Mouse (Mus musculus) right cerebral cortex, adult 18-20 months (tissue): ENCODE data around the gene Tnfsf11.

Experiments
- DNase-seq: peaks from one replicate; pipeline ENCODE4 v3.0.0; 2022; ENCODE audit warnings: mixed read lengths

Gene Tnfsf11

GRCm38 (mm10) chr14:78287906-78288800 is 19.7 kb downstream of the Tnfsf11 start:
- peak; percentile 41 for DNase-seq

GRCm38 (mm10) chr14:78286011-78286548 is 21.8 kb downstream of the Tnfsf11 start:
- no peak for DNase-seq

- DNase-seq: peak; percentile 45
These were observed 25.4 kb downstream of the Tnfsf11 start for GRCm38 (mm10) chr14:78282490-78282889.

- DNase-seq: peak; percentile 50
These were observed 31.4 kb downstream of the Tnfsf11 start for GRCm38 (mm10) chr14:78276395-78276930.

- no peak for DNase-seq
These were observed 33.0 kb downstream of the Tnfsf11 start for GRCm38 (mm10) chr14:78274851-78275250.

- DNase-seq: peak; percentile 83
These were observed 33.7 kb downstream of the Tnfsf11 start for GRCm38 (mm10) chr14:78274146-78274545.

GRCm38 (mm10) chr14:78273571-78273970 is 34.3 kb downstream of the Tnfsf11 start:
- DNase-seq: peak; percentile 37

GRCm38 (mm10) chr14:78264876-78265275 is 43.0 kb downstream of the Tnfsf11 start:
- DNase-seq: no peak

- no peak for DNase-seq
These were observed 45.2 kb downstream of the Tnfsf11 start for GRCm38 (mm10) chr14:78262596-78262995.

GRCm38 (mm10) chr14:78261246-78261645 is 46.6 kb downstream of the Tnfsf11 start:
- DNase-seq: no peak

- no peak for DNase-seq
These were observed 53.8 kb downstream of the Tnfsf11 start for GRCm38 (mm10) chr14:78254017-78254416.

- DNase-seq: no peak
These were observed 61.2 kb downstream of the Tnfsf11 start for GRCm38 (mm10) chr14:78246601-78247000.

GRCm38 (mm10) chr14:78244811-78245210 is 63.0 kb downstream of the Tnfsf11 start:
- DNase-seq: peak; percentile 68

- DNase-seq: no peak
These were observed 68.5 kb downstream of the Tnfsf11 start for GRCm38 (mm10) chr14:78239346-78239745.

GRCm38 (mm10) chr14:78237238-78237637 is 70.6 kb downstream of the Tnfsf11 start:
- no peak for DNase-seq

GRCm38 (mm10) chr14:78236144-78236543 is 71.7 kb downstream of the Tnfsf11 start:
- DNase-seq: no peak

GRCm38 (mm10) chr14:78235296-78235695 is 72.5 kb downstream of the Tnfsf11 start:
- DNase-seq: no peak

GRCm38 (mm10) chr14:78229012-78229411 is 78.8 kb downstream of the Tnfsf11 start:
- DNase-seq: no peak
